Mouse (Mus musculus): ENCODE data around the gene Myh11.
"Not testable (repeated sequence)": the region's sequence is repeated elsewhere in the genome, so short reads cannot be mapped to it uniquely, and the experiment has no call there.

Gene Myh11

GRCm38 (mm10) chr16:14162988-14163416 lies 128.2 kb downstream of the Myh11 start, which contains the start of the genes Nde1 and Marf1:
Nde1 (plus strand) TSS chr16:14163275.
Marf1 (minus strand) TSS chr16:14163351.
- peak; percentile 95 for DNase-seq (ENCODE audit: low spot score)

GRCm38 (mm10) chr16:14160941-14161340 lies 130.2 kb downstream of the Myh11 start:
- no peak for DNase-seq (ENCODE audit: low spot score)

DNA sequence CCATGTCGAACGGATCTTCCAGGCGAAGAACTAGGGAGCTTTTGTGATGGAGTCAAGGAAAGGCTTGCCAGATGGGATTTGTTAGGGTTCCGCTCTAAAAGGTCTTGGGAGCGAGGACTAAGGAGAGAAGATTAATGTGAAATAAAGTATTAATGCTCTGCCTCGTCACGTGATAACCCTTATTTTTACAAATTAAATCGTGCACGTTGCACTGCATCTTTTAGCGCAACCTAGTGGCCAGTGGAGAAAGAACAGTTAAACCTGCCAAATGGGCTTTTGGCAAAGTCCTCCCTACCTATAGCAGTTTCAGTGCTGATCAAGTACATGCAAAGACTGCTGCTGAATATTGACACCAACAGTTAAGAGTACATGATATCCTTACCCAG lies 131.4 kb downstream of the Myh11 start:
- peak; percentile 87 for DNase-seq (ENCODE audit: low spot score)

- peak; percentile 100 for DNase-seq (ENCODE audit: low spot score)
These were observed 132.0 kb downstream of the Myh11 start for GRCm38 (mm10) chr16:14158936-14159745.

DNA sequence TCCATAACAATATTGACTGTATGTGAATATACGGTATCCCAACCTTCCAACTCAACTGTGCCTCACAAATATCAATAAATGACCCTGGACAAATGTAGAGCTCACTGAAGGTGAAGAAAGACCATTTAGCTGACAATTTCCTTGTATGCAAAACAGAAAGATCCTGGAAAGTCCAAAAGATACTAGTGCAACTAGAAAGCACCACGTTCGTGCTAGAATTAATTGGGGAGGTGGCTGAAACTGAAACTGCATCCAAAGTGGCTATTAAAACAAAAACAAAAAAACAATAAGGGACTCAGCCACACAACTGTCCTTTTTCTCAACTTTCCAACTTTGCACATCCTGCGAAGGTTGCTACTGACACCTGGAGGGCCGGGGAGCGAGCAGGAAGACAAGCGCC lies 132.6 kb downstream of the Myh11 start:
- DNase-seq (ENCODE audit: low spot score): no peak

GRCm38 (mm10) chr16:14156312-14156711 lies 134.9 kb downstream of the Myh11 start:
- no peak for DNase-seq (ENCODE audit: low spot score)

DNA sequence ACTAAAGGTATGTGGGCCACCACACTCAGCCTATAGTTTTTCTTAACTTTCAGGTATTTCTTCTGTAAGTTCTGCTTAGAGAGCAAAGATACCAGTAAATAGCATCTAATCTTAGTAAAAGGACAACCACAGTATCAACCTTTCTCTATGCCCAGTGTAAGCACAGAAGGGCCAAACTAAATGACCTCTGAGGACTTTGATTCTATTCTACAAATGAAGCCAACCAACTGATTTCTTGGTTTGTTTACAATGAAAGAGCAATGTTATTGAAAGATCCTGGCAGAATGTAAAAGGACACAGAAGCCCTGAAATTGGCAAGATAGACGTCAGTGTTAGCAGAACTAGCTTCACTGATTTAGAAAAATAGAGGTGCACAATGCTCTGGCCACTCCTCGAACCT lies 135.5 kb downstream of the Myh11 start:
- DNase-seq (ENCODE audit: low spot score): not testable (repeated sequence)

GRCm38 (mm10) chr16:14151718-14152117 lies 139.5 kb downstream of the Myh11 start:
- DNase-seq (ENCODE audit: low spot score): no peak

GRCm38 (mm10) chr16:14147712-14148111 lies 143.5 kb downstream of the Myh11 start:
- no peak for DNase-seq (ENCODE audit: low spot score)

All from lung, postnatal 25 days (tissue).